Mouse (Mus musculus) ES-Bruce4 (cell line): ENCODE data around the gene Fam168a. TPM values are rescaled to one million over a fixed set of nuclear protein-coding genes. Genes with fewer than 3 reads are reported as not detected.

ENCODE experiments used
- H3K27ac ChIP-seq: 2 replicates; pipeline ENCODE4 v1.5.1; 2012; ENCODE audit warnings: low read length, inconsistent platforms; ENCODE audit not compliant: insufficient read depth
- H3K27me3 ChIP-seq: 2 replicates; pipeline ENCODE4 v1.6.1; 2012; ENCODE audit warnings: mild to moderate bottlenecking, low read length, inconsistent platforms; ENCODE audit not compliant: control insufficient read depth, poor library complexity, insufficient read depth, severe bottlenecking
- H3K36me3 ChIP-seq: 2 replicates; pipeline ENCODE4 v1.6.1; 2012; ENCODE audit warnings: inconsistent platforms, mild to moderate bottlenecking, low read length, moderate library complexity; ENCODE audit not compliant: control insufficient read depth, poor library complexity, insufficient read depth, severe bottlenecking
- H3K4me1 ChIP-seq: one replicate; pipeline ENCODE4 v1.8.1; 2011; ENCODE audit warnings: low read length; ENCODE audit not compliant: control insufficient read depth, insufficient read depth
- H3K4me3 ChIP-seq: 2 replicates; pipeline ENCODE4 v1.5.1; 2011; ENCODE audit warnings: low read depth, mild to moderate bottlenecking, low read length
- H3K9ac ChIP-seq: 2 replicates; pipeline ENCODE4 v1.6.1; 2012; ENCODE audit warnings: low read depth, mild to moderate bottlenecking, inconsistent platforms; ENCODE audit not compliant: poor library complexity, severe bottlenecking
- H3K9me3 ChIP-seq: replicated peaks from 2 replicates; pipeline ENCODE4 v1.6.1; 2012; ENCODE audit warnings: mild to moderate bottlenecking, low read length, inconsistent platforms; ENCODE audit not compliant: control insufficient read depth, poor library complexity, insufficient read depth, severe bottlenecking
- CTCF ChIP-seq: IDR thresholded peaks from one replicate; pipeline ENCODE4 v1.8.1; 2011; ENCODE audit warnings: low read depth, low read length
- EP300 ChIP-seq: IDR thresholded peaks from 2 replicates; pipeline ENCODE4 v1.6.1; 2011; ENCODE audit warnings: low read depth, low read length; ENCODE audit not compliant: insufficient read depth
- POLR2A ChIP-seq: IDR thresholded peaks from one replicate; pipeline ENCODE4 v1.8.1; 2011; ENCODE audit warnings: low read length; ENCODE audit not compliant: insufficient read depth
- polyA plus RNA-seq: library from polyadenylated mRNA; stranded (reverse); fragments of >200 nt; gene quantifications from 2 replicates; pipeline ENCODE4 v1.2.4, GENCODE M21; 2011; ENCODE audit warnings: low read depth; ENCODE audit not compliant: missing spikeins, insufficient read depth, insufficient read length

The Fam168a gene
- polyA plus RNA-seq, 1 experiment = 27.4 TPM

DNA sequence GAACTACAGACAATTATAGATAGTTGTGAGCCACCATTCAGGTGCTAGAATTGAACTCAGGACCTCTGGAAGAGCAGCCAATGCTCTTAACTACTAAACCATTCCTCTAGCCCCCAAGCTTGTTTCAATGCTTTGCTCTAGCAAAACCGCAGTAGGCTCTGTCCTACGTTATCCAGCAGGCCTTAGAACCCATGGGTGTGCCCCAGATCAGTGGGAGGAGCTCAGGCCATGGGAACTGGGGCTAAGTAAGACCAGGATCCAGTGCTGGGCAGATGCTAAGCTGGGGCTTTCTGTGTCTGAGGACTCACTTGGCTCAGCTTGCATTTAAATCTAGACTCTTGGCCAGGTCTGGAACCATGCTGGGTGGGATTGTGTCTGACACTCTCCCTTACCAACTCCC, 161.1 kb downstream of the Fam168a start:
- Histone ChIP-seq H3K9me3 (no peaks in the 10 kb centered on the region), H3K36me3 (no peaks in the 10 kb centered on the region), H3K4me1 (no peaks in the 10 kb centered on the region), H3K27ac (no peak overlapping the region), H3K27me3 (no peaks in the 10 kb centered on the region), H3K4me3 (no peak overlapping the region), H3K9ac (no peak overlapping the region)
- TF ChIP-seq CTCF = no peak
- no peak for TF ChIP-seq EP300
- no peak for TF ChIP-seq POLR2A

DNA sequence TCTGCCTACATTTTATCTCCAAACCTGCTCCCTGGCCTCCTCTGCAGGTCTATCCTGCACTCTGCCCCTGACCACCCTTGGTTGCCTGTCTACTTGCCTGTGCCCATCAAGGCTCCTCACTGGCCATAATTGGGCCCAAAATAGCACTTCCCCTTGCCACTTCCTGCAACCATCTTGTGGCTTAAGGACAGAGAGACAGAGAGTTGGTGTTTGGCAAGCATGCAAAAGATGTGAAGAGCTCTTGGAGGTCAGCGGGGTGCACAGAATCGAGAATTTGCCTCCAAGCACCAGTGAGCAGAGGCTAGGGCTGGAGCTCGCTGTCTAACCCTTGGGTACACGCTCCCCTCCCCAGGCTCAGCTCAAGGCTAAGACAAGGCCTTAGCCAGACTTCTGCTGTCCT, 162.1 kb downstream of the Fam168a start:
- Histone ChIP-seq H3K9ac (no peak overlapping the region), H3K9me3 (no peaks in the 10 kb centered on the region), H3K27me3 (no peaks in the 10 kb centered on the region), H3K4me3 (no peak overlapping the region), H3K27ac (no peak overlapping the region), H3K4me1 (no peaks in the 10 kb centered on the region), H3K36me3 (no peaks in the 10 kb centered on the region)
- TF ChIP-seq CTCF = no peak
- no peak for TF ChIP-seq EP300
- TF ChIP-seq POLR2A = no peak

DNA sequence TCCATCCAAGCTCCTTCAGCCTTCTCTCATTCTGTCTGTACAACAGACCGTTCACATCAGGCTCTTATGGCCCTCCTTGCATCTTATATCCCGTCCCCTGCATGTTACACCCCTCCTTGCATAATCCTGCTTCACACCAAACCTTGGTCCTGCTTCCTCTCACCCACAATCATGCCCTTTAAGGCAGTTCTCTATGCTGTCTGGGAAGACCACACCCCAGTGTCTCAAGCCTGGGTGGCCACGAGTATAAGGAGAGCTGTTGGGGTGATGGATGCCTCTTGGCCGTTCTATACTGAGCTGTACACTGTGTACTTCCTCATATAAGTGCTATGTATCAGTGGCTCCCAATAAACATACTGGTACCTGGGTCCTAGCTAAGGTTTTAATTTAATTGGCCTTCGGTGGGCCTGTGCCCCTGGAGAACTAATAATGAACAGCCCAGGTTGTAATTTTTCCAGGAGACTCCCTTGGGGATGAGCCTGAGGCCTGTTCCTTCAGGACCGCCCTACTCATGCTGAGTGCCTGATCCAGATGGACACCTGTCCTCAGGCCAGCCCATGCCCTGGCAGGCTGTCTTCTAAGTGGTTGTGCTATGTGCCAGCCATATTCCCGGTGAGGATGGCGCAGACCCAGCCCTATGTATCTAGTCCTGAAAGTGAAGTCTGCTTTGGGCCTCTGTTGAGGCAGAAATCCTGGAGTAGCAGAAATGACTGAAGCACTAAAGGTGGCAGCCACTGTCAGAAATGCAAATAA, 163.6 kb downstream of the Fam168a start:
- no peaks in the 10 kb centered on the region for H3K4me1 ChIP-seq
- TF ChIP-seq POLR2A (no peak), CTCF (no peak), EP300 (no peak)
- H3K4me3 ChIP-seq = no peak overlapping the region
- H3K9ac ChIP-seq = no peak overlapping the region
- H3K27ac ChIP-seq = no peak overlapping the region
- H3K9me3 ChIP-seq = no peaks in the 10 kb centered on the region
- no peaks in the 10 kb centered on the region for H3K36me3 ChIP-seq
- no peaks in the 10 kb centered on the region for H3K27me3 ChIP-seq

DNA sequence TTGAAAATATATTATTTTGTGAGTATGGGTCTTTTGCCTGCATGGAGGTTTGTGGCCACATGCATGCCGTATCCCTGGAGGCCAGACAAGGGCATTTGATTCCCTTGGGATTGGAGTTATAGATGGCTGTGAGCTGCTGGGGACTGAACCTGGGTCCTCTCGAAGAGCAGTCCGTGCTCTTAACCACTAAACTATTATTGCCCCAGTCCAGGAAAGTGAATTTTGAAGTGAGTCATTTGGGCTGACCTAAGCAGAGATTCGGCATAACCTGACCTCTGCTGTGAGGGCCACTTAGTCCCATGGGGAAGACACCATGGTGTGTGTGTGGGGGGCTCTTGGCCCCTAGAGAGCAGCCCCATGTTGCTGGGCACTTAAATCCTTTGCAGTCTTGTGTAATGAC, 164.9 kb downstream of the Fam168a start:
- H3K4me1 ChIP-seq = no peaks in the 10 kb centered on the region
- H3K9me3 ChIP-seq = no peaks in the 10 kb centered on the region
- H3K4me3 ChIP-seq = no peak overlapping the region
- H3K27me3 ChIP-seq = no peaks in the 10 kb centered on the region
- H3K27ac ChIP-seq = no peak overlapping the region
- H3K36me3 ChIP-seq = no peaks in the 10 kb centered on the region
- H3K9ac ChIP-seq = no peak overlapping the region
- TF ChIP-seq EP300 (no peak), CTCF (no peak), POLR2A (no peak)

DNA sequence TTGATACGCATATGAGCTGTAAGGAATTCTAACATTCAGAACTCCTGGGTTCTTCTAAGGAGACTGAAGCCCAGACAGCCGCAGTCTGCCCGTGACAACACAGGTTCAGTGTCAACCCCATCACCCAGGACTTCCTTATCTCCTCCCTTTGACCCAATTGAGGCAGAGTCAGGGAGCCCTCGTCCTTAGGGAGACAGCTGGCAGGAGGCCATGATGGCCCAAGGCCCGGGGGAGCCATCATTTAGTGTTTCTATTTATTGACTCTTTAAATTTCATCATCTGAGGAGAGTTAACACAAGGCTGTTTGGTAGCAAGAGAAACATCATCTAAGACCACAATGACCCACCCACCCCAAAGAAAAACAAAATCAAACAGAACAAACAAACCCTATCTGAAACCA, 165.5 kb downstream of the Fam168a start:
- Histone ChIP-seq H3K4me1 (no peaks in the 10 kb centered on the region), H3K9me3 (no peaks in the 10 kb centered on the region), H3K27me3 (no peaks in the 10 kb centered on the region), H3K9ac (no peak overlapping the region), H3K36me3 (no peaks in the 10 kb centered on the region), H3K4me3 (no peak overlapping the region), H3K27ac (no peak overlapping the region)
- TF ChIP-seq POLR2A (no peak), CTCF (no peak), EP300 (no peak)

DNA sequence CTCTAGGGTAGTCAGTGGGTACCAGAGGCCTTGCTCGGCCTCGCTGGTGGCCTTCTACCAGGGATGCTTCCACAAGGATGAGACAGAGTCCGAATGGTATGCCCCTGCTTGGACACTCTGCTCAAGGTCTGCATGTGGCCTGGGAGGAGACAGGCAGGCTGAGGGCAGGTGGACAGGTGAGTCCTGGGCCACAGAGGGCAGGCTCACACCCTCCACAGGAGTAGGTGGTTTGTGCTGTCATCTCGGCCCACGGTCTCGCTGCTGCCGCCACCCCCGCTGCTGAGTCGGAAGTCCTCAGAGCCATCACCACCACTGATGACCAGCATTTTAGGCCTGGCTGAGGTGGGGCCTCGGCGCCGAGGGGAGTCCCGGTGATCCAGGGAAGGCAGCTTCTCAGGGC, 166.8 kb downstream of the Fam168a start:
- TF ChIP-seq EP300 = no peak
- TF ChIP-seq CTCF = no peak
- no peak for TF ChIP-seq POLR2A
- no peaks in the 10 kb centered on the region for H3K36me3 ChIP-seq
- H3K9me3 ChIP-seq = no peaks in the 10 kb centered on the region
- no peak overlapping the region for H3K4me3 ChIP-seq
- no peaks in the 10 kb centered on the region for H3K27me3 ChIP-seq
- H3K4me1 ChIP-seq = no peaks in the 10 kb centered on the region
- no peak overlapping the region for H3K9ac ChIP-seq
- H3K27ac ChIP-seq = no peak overlapping the region
